Mouse (Mus musculus) limb, embryonic 14.5 days (tissue): ENCODE measurements around the gene Mup22. TPM values are rescaled to one million over a fixed set of nuclear protein-coding genes. Genes with fewer than 3 reads are reported as not detected.
"Not testable (repeated sequence)": the region's sequence is repeated elsewhere in the genome, so short reads cannot be mapped to it uniquely, and the experiment has no call there.

Source experiments
- ATAC-seq: fragments of 200-750 bp; cut with Nextera tagmentation; 2 replicates; pipeline ENCODE4 v1.8.0; 2017; ENCODE audit warnings: low read depth, moderate number of reproducible peaks, moderate TSS enrichment; ENCODE audit not compliant: low FRiP score
- DNase-seq: peaks from one replicate; pipeline ENCODE4 v3.0.0-alpha.2; 2015; ENCODE audit warnings: low spot score
- H3K27ac ChIP-seq: fragments of 300-500 bp; sonication (generic); replicated peaks from 2 replicates; pipeline ENCODE4 v1.5.1; 2014; ENCODE audit warnings: low read depth, mild to moderate bottlenecking, low read length, moderate library complexity, mixed read lengths
- H3K27me3 ChIP-seq: fragments of 300-500 bp; sonication (generic); 2 replicates; pipeline ENCODE4 v1.6.1; 2014; ENCODE audit warnings: low read length, mixed read lengths; ENCODE audit not compliant: control insufficient read depth, insufficient read depth
- H3K36me3 ChIP-seq: fragments of 300-500 bp; sonication (generic); 2 replicates; pipeline ENCODE4 v1.6.1; 2014; ENCODE audit warnings: mild to moderate bottlenecking, low read length, moderate library complexity, mixed read lengths; ENCODE audit not compliant: control insufficient read depth, insufficient read depth
- H3K4me1 ChIP-seq: fragments of 300-500 bp; sonication (generic); 2 replicates; pipeline ENCODE4 v1.6.1; 2014; ENCODE audit warnings: antibody characterized with exemption, low read length, mixed read lengths; ENCODE audit not compliant: control insufficient read depth, insufficient read depth
- H3K4me2 ChIP-seq: fragments of 300-500 bp; sonication (generic); replicated peaks from 2 replicates; pipeline ENCODE4 v1.6.1; 2014; ENCODE audit warnings: low read depth, mild to moderate bottlenecking, low read length, moderate library complexity; ENCODE audit not compliant: severe bottlenecking
- H3K4me3 ChIP-seq: fragments of 300-500 bp; sonication (generic); replicated peaks from 2 replicates; pipeline ENCODE4 v1.5.1; 2014; ENCODE audit warnings: low read length
- H3K9ac ChIP-seq: fragments of 300-500 bp; sonication (generic); 2 replicates; pipeline ENCODE4 v1.6.1; 2014; ENCODE audit warnings: mild to moderate bottlenecking, low read depth, low read length, moderate library complexity; ENCODE audit not compliant: severe bottlenecking
- H3K9me3 ChIP-seq: fragments of 300-500 bp; sonication (generic); 2 replicates; pipeline ENCODE4 v1.6.1; 2016; ENCODE audit warnings: low read length; ENCODE audit not compliant: control insufficient read depth
- WGBS: fragments of 180-500 bp; shearing (Covaris S2); extraction: QIAGEN DNeasy Blood & Tissue Kit; methylation state at CpG from one replicate; pipeline ENCODE4 v1.1.7; 2014; 5-methylcytosine and 5-hydroxymethylcytosine counted together
- polyA plus RNA-seq, 2 experiments: library from polyadenylated mRNA; depleted of rRNA in 1 of 2; stranded (reverse) in 1 of 2; unstranded in 1 of 2; fragments of >200 nt; fragmentation: Nextera tagmentation in 1 of 2; extraction: Ambion mirVana in 1 of 2; gene quantifications; 2 replicates each; pipeline versions ENCODE4 v1.2.1 to v1.2.3; 2012 to 2014

Mup22 gene
- polyA plus RNA-seq (2012; rRNA removed), result not detected in 2 replicates
- polyA plus RNA-seq (2014; fragmentation: Nextera tagmentation; extraction: Ambion mirVana), result 1.5 and 2.0 TPM in 2 replicates

DNA sequence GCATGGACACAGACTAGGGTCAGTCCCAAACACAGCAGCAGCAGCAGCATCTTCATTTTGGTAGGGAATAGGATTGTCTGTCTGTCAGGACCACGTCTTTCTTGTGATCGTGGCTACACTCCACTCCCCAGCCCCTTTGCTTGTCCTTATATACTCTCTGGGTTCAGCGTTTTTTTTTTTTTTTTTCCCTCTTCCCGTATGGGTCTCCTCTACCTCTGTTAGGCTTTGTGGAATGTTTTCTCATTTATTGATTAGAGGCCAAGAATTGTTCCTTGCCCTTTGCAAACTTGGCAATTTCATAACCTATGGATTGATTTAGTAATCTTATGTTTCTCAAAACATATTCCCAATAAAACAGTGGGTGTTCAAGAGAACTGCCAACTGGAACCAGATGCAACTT is at the start of gene Mup22:
Mup22 (minus strand) TSS at position 101 of the 400 bp plus-strand sequence.
- WGBS, result 87% methylated on average over 3 of the region's 4 CpGs
- not testable (repeated sequence) for H3K9me3 ChIP-seq, DNase-seq, H3K4me2 ChIP-seq, H3K27me3 ChIP-seq, ATAC-seq, H3K9ac ChIP-seq, H3K4me3 ChIP-seq, H3K36me3 ChIP-seq, H3K4me1 ChIP-seq, H3K27ac ChIP-seq

- not testable (repeated sequence) for H3K4me3 ChIP-seq, H3K9ac ChIP-seq, H3K9me3 ChIP-seq, H3K27me3 ChIP-seq, ATAC-seq, H3K36me3 ChIP-seq, H3K4me2 ChIP-seq, DNase-seq, H3K4me1 ChIP-seq, H3K27ac ChIP-seq
Observed at GRCm38 (mm10) chr4:60840889-60841288, 19.6 kb upstream of the Mup22 start.

Other genes starting within 250 kb of the Mup22 start
- gene Mup10, start 239.3 kb downstream of the Mup22 start, polyA plus RNA-seq (2012; rRNA removed), result 0.10 TPM in 1 of 2 replicates, not detected in the other
- 0.26 and 0.40 TPM in 2 replicates for gene Mup10, start 239.3 kb downstream of the Mup22 start, polyA plus RNA-seq (2014; fragmentation: Nextera tagmentation; extraction: Ambion mirVana)
- 0.08 TPM in 1 of 2 replicates, not detected in the other for gene Mup11, start 159.1 kb downstream of the Mup22 start, polyA plus RNA-seq (2012; rRNA removed)
- 0.84 TPM in 1 of 2 replicates, not detected in the other for gene Mup11, start 159.1 kb downstream of the Mup22 start, polyA plus RNA-seq (2014; fragmentation: Nextera tagmentation; extraction: Ambion mirVana)
- not detected in 2 replicates for gene Mup12, start 80.1 kb downstream of the Mup22 start, polyA plus RNA-seq (2012; rRNA removed)
- not detected in 2 replicates for gene Mup12, start 80.1 kb downstream of the Mup22 start, polyA plus RNA-seq (2014; fragmentation: Nextera tagmentation; extraction: Ambion mirVana)